Mouse (Mus musculus) frontal cortex, postnatal 14 days (tissue): Measurements from ENCODE around the gene Gm31371.
"Not testable (repeated sequence)": the region's sequence is repeated elsewhere in the genome, so short reads cannot be mapped to it uniquely, and the experiment has no call there.

ENCODE experiments used
- DNase-seq, 2 experiments: peaks; one replicate each; pipeline ENCODE4 v3.0.0; 2022; ENCODE audit warnings: low spot score in 2 of 2

The Gm31371 gene

DNA sequence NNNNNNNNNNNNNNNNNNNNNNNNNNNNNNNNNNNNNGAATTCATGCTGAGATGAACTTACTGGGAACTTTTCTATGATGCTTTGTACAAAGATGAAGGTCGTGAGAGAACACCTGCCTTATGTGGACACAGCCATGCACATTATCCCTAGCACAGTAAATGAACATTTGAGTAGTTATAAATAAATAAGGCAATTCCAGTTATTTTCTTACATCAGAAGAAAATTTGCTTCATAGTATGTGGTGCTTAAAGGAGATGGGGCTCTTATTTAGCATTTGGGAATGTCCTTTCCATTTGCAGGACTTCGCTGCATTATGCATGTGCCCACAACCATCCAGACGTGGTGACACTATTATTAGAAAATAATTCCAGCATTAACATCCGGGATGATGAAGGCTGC lies at the start of gene Gm31371:
Gene Gm31371, plus strand, starts transcription at position 301 of the 400 bp plus-strand sequence.
- not testable (repeated sequence) for DNase-seq

GRCm38 (mm10) chr8:19906425-19907055 lies 3.3 kb downstream of the Gm31371 start:
- not testable (repeated sequence) for DNase-seq

GRCm38 (mm10) chr8:19908841-19909321 lies 5.7 kb downstream of the Gm31371 start:
- not testable (repeated sequence) for DNase-seq

DNA sequence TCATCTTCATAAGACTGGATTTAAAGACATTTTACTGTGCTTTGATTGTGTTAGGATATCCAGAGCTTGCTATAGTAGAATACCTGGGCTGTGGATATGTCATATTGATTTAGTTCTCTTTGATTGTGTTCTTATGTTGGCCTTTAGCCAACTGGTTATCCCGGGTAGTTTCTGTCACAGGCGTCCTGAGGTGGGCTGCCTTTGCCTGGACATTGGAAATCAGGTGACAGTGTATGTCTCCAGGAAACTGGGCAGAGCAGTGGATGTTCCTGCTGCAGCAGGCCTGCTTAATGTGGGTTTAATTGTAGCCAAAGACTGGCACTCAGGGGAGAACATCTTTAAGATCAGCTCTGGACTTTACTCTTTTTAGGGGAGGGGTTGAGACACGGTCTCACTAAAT lies 15.9 kb downstream of the Gm31371 start:
- DNase-seq = not testable (repeated sequence)

- peak in 1 of 2 experiments; percentile 5 for DNase-seq
Measured at GRCm38 (mm10) chr8:19934274-19934673, 31.1 kb downstream of the Gm31371 start.

- not testable (repeated sequence) for DNase-seq
Measured at GRCm38 (mm10) chr8:19935541-19936030, 32.4 kb downstream of the Gm31371 start.

DNA sequence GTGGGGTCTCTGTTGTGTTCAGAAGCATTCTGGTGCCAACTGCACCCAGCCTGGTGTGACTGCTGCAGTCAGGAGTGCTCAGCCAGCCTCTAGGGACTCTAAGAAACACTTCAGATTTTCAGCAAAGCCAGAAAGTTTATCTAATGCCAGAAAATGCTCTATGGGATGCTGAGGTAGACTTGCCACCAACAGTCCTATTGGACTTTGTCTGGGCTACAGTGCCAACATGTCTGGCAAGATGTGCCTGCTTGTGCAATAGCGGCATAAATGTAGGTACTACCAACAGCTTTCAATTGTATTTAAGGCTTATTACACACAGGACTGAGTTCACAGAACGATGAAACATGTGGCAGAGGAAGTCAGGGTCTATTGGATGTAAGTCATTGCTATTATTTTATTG lies 57.7 kb downstream of the Gm31371 start:
- DNase-seq = no peak

GRCm38 (mm10) chr8:19963766-19964165 lies 60.6 kb downstream of the Gm31371 start:
- not testable (repeated sequence) for DNase-seq

DNA sequence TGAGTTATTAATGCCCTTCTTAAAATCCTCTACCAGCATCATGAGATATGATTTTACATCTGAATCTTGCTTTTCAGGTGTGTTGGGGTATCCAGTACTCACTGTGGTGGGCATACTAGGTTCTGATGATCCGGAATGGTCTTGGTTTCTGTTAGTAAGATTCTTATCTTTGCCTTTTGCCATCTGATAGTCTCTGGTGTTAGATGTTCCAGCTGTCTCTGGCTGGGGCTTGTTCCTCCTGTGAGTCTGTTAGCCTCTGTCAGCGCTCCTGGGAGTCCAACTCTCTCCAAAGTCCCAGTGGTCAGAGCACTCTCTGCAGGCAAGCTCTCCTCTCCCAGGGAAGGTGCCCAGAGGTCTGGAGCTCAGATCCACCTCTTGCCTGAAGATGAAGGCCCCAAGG lies 65.0 kb downstream of the Gm31371 start:
- peak in 1 of 2 experiments; percentile 10 for DNase-seq

- not testable (repeated sequence) for DNase-seq
Measured at GRCm38 (mm10) chr8:19975237-19975636, 72.0 kb downstream of the Gm31371 start.
